Mouse (Mus musculus) limb, embryonic 12.5 days (tissue): Measurements from ENCODE around the gene Bcs1l. TPM values are rescaled to one million over a fixed set of nuclear protein-coding genes. Genes with fewer than 3 reads are reported as not detected.

Experiments used
- ATAC-seq: fragments of 200-750 bp; cut with Nextera tagmentation; 2 replicates; pipeline ENCODE4 v1.8.0; 2017; ENCODE audit warnings: low read depth, moderate TSS enrichment; ENCODE audit not compliant: insufficient number of reproducible peaks, insufficient read depth, low FRiP score, low TSS enrichment
- H3K27ac ChIP-seq: fragments of 300-500 bp; sonication (generic); 2 replicates; pipeline ENCODE4 v1.5.1; 2016; ENCODE audit warnings: mild to moderate bottlenecking, moderate library complexity
- H3K27me3 ChIP-seq: fragments of 300-500 bp; sonication (generic); 2 replicates; pipeline ENCODE4 v1.6.1; 2016; ENCODE audit warnings: mild to moderate bottlenecking, moderate library complexity
- H3K36me3 ChIP-seq: fragments of 300-500 bp; sonication (generic); 2 replicates; pipeline ENCODE4 v1.6.1; 2016; ENCODE audit warnings: mild to moderate bottlenecking, moderate library complexity
- H3K4me1 ChIP-seq: fragments of 300-500 bp; sonication (generic); replicated peaks from 2 replicates; pipeline ENCODE4 v1.6.1; 2016
- H3K4me2 ChIP-seq: fragments of 300-500 bp; sonication (generic); 2 replicates; pipeline ENCODE4 v1.6.1; 2016; ENCODE audit warnings: mild to moderate bottlenecking, moderate library complexity
- H3K4me3 ChIP-seq: fragments of 300-500 bp; sonication (generic); replicated peaks from 2 replicates; pipeline ENCODE4 v1.5.1; 2016; ENCODE audit warnings: mild to moderate bottlenecking
- H3K9ac ChIP-seq: fragments of 300-500 bp; sonication (generic); replicated peaks from 2 replicates; pipeline ENCODE4 v1.6.1; 2016; ENCODE audit warnings: mild to moderate bottlenecking, moderate library complexity
- H3K9me3 ChIP-seq: fragments of 300-500 bp; sonication (generic); 2 replicates; pipeline ENCODE4 v1.6.1; 2016; ENCODE audit warnings: mild to moderate bottlenecking, moderate library complexity
- WGBS: fragments of 180-500 bp; shearing (Covaris S2); methylation state at CpG from one replicate; pipeline ENCODE4 v1.1.7; 2016; 5-methylcytosine and 5-hydroxymethylcytosine counted together
- microRNA-seq: library from miRNA; unstranded; fragments of <30 nt; microRNA quantifications from one replicate; pipeline ENCODE4, GENCODE M21; 2017
- polyA plus RNA-seq: library from polyadenylated mRNA; unstranded; fragments of >200 nt; fragmentation: Nextera tagmentation; extraction: Ambion mirVana; gene quantifications from 2 replicates; pipeline ENCODE4 v1.2.1, GENCODE M21; 2016

The Bcs1l gene
- polyA plus RNA-seq, 1 experiment from 2014 or later = 15.1 TPM

DNA sequence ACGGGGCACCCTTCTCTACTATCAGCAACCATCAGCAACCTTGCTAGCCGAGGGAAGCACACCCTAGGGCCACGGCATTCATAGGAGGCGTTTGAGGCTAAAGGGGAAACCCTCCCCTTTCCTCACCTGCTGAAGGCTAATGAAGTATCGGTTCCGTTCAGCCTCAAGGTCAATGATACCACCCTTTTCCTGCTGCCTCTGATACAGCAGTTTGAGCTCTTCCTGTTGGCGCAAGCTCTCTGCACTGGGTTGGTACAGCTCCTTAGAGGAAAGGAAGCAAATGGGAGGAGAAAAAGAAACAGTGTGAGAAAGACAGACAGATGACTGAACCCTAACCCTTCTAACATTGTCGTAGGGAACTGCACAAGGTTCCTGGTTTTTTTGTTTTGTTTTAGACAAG, 6.3 kb downstream of the Bcs1l start:
- peaks cover 86% of the 10 kb centered on the region for H3K36me3 ChIP-seq
- H3K9me3 ChIP-seq = no peaks in the 10 kb centered on the region
- no peak overlapping the region for H3K27ac ChIP-seq

DNA sequence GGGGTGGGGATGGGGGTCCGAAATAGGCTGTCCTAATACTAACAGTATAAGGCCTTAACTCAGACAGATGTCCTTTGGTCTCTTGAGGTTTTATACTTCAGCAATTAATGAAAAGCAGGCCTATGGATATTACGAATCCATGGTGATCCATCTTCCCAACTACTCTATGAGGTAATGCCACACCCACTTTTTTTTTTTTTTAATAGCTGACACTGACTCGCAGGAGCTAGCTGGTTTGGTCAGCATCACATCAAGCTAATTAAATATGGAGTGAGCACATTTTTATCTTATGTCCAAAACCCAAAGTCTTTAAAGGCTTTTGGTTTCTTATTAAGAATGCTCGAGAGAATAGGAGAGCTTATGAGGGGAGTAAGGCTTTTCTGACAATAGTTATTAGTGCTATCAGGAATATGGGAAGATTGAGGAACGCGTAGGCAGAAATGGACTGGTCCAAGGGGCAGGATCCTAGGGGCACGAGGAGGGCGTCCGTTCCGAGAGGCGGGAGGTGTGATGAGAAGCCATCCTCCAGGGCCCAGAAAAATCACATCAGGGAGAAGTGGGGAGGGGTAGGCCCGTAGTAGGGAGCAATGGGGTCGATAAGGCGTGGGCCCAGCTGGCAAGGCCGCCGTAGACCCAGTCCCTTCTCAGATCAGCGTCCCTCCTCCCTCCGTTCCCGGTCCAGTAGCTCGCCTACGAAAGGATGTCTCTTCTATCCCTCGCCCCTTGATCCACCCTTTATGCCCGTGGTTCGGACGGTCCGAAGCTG, 12.6 kb downstream of the Bcs1l start:
- WGBS = 8% methylated on average over 26 of the region's 26 CpGs

More for the DNA sequence above, 6.3 kb downstream of the Bcs1l start:
- 91% methylated on average over 8 of the region's 8 CpGs for WGBS
- Histone ChIP-seq H3K27me3 (no peaks in the 10 kb centered on the region), H3K9ac (no peak overlapping the region), H3K4me1 (no peaks in the 10 kb centered on the region), H3K4me2 (no peak overlapping the region), H3K4me3 (no peak overlapping the region)
- no peak for ATAC-seq

DNA sequence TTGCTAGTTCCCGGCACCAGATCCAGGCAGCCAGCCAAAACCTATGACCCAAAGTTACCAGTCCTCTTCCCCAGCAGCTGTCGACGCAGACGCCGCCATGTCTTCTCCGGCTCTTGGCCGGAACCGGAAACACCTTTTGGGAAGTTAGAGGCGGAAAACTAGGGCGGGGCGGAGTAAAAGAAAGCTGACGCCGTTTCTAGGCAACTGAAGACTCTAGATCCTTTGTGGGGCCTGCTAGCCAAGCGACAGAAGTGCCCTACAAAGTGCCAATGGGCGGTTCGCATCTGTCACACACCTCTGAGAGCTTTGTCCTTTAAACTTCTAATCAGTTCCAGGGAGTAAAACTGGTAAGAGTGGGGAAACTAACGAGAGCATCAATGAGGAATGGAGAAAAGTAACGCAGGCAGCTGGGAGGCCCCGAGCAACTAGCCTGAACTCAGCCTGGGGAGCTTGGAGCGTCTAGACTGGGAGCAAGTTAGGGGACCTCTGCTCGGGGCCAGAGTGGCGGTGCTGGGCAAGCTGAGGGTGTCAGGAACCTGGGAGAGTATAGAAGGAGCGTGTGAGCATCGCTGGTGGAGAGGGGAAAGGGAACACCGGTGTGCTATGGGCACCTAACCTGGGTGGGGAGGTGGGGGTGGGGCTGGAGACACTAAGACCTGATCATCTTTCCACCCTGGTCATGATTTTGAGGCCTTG, 13.3 kb downstream of the Bcs1l start, which contains the start of the genes Rnf25 and Stk36:
Rnf25 (minus strand) TSS at position 131 of the 696 bp plus-strand sequence.
Stk36 (plus strand) TSS at position 179 of the 696 bp plus-strand sequence.
- 8% methylated on average over 25 of the region's 25 CpGs for WGBS
- H3K4me1 ChIP-seq = peaks cover 17% of the 10 kb centered on the region
- peak within 1 kb of the TSS; percentile 86 for H3K4me2 ChIP-seq
- ATAC-seq = peak; percentile 79
- H3K9ac ChIP-seq = peak within 1 kb of the TSS; percentile 79
- 0 out of 2 replicates have a peak within 1 kb of the TSS, but pooled peaks have one; percentile 58 for H3K27ac ChIP-seq
- H3K4me3 ChIP-seq = peak within 1 kb of the TSS; percentile 81
- H3K9me3 ChIP-seq = no peaks in the 10 kb centered on the region
- H3K27me3 ChIP-seq = no peaks in the 10 kb centered on the region
- peaks cover 40% of the 10 kb centered on the region for H3K36me3 ChIP-seq

More for the DNA sequence above, 12.6 kb downstream of the Bcs1l start:
- Histone ChIP-seq H3K4me2 (peak overlapping the region; percentile 86), H3K36me3 (peaks cover 46% of the 10 kb centered on the region), H3K4me1 (peaks cover 17% of the 10 kb centered on the region), H3K4me3 (peak overlapping the region; percentile 81), H3K27me3 (no peaks in the 10 kb centered on the region), H3K9ac (peak overlapping the region; percentile 79), H3K9me3 (no peaks in the 10 kb centered on the region), H3K27ac (0 out of 2 replicates have a peak overlapping the region, but pooled peaks have one; percentile 58)
- peak; percentile 37; the same call in 1 of the 2 replicates for ATAC-seq

DNA sequence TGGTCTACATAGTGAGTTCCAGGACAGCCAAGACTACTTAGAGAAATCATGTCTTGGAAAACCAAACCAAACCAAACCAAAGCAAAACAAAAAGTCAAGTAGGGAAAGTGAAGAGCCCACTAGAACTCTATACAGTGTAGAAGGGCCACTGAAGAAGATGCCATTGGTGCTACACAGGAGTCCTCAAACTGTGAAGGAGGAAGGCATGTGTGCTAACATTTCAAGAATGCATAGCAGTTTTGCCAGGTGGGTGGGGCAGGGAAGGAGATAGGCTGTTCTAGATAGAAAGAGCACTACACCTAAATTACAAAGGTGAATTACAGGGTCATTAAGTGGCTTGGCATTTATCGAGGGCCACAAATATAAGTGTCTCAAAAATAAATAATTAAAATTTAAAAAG, 36.1 kb downstream of the Bcs1l start:
- no peaks in the 10 kb centered on the region for H3K4me1 ChIP-seq
- peaks cover 41% of the 10 kb centered on the region for H3K36me3 ChIP-seq
- H3K4me3 ChIP-seq = no peak overlapping the region
- H3K4me2 ChIP-seq = no peak overlapping the region
- WGBS = 100% methylated on average over 1 of the region's 1 CpGs
- no peak for ATAC-seq
- no peak overlapping the region for H3K9ac ChIP-seq
- no peaks in the 10 kb centered on the region for H3K27me3 ChIP-seq
- no peak overlapping the region for H3K27ac ChIP-seq
- H3K9me3 ChIP-seq = no peaks in the 10 kb centered on the region

DNA sequence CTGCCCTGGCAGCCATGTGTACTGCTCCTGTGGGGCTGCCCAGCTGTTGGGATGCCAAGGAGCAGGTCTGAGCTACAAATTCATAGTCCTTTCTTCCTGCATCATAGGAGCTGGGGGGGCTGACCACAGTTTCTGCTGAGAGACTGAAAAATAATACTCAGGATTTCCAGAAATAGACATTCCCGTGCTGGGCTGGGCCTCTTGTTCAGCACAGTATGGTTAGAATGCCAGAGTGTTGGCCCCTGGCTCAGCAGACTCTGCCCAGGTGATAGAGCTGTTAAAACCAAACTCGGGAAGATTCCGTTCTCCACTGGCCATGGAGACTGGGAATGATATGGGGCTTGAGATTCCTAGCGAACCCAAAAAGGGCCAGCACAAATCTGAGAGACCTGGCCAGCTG, 38.0 kb downstream of the Bcs1l start:
- no peak for ATAC-seq
- WGBS = 83% methylated on average over 4 of the region's 4 CpGs
- Histone ChIP-seq H3K9ac (no peak overlapping the region), H3K4me3 (no peak overlapping the region), H3K4me2 (no peak overlapping the region), H3K36me3 (peaks cover 45% of the 10 kb centered on the region), H3K4me1 (no peaks in the 10 kb centered on the region), H3K9me3 (no peaks in the 10 kb centered on the region), H3K27ac (no peak overlapping the region), H3K27me3 (no peaks in the 10 kb centered on the region)

DNA sequence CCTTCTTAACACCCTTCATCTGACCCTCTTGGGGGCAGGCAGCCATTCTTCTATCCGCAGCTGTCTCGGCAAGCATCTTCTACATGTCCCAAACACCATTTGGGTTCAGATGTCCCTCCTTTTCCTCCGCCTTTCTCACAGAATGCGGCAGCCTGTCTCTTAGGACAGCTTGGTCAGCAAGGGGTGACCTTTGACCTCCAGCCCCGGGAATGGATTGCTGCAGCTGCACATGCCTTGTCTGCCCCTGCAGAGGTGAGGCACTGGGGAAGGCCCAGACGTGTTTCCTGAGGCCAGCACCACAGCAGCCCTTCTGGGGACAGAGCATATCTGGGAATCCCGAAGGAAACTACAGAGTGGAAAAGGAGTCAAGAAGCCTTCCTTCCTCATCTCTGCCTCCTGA, 39.9 kb downstream of the Bcs1l start:
- H3K27me3 ChIP-seq = no peaks in the 10 kb centered on the region
- no peaks in the 10 kb centered on the region for H3K4me1 ChIP-seq
- H3K4me3 ChIP-seq = no peak overlapping the region
- H3K36me3 ChIP-seq = peaks cover 39% of the 10 kb centered on the region
- H3K4me2 ChIP-seq = no peak overlapping the region
- no peak overlapping the region for H3K9ac ChIP-seq
- no peaks in the 10 kb centered on the region for H3K9me3 ChIP-seq
- H3K27ac ChIP-seq = no peak overlapping the region
- 49% methylated on average over 7 of the region's 7 CpGs for WGBS
- ATAC-seq = no peak; the same call in 1 of the 2 replicates

DNA sequence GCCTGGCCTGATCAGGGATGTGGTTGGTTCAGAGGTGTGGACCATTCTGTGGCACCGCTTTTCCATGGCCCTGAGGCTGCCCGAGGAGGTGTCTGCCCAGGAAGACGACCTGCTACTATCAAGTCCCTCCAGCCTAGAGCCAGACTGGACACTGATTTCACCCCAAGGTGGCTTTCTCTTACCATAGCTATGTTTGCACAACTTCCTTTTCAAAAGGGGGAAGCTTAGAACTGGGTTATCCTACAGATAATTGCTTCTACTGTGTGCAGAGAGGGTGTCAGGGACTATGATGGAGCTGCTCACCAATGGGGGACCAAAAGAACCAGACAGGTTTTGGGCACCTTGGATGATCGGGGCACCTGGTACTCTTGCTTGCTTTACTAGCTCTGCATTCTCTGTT, 44.6 kb downstream of the Bcs1l start:
- H3K4me3 ChIP-seq = no peak overlapping the region
- H3K27ac ChIP-seq = no peak overlapping the region
- no peaks in the 10 kb centered on the region for H3K9me3 ChIP-seq
- H3K4me1 ChIP-seq = no peaks in the 10 kb centered on the region
- ATAC-seq = no peak
- no peak overlapping the region for H3K4me2 ChIP-seq
- 83% methylated on average over 4 of the region's 4 CpGs for WGBS
- peaks cover 33% of the 10 kb centered on the region for H3K36me3 ChIP-seq
- no peaks in the 10 kb centered on the region for H3K27me3 ChIP-seq
- H3K9ac ChIP-seq = no peak overlapping the region

Small RNA genes within 50 kb of the gene (microRNA-seq; reads per million reads assigned to microRNA genes)
- gene Gm25035 = not detected

Other genes with a start within 250 kb of the Bcs1l start
- 1.5 and 1.6 TPM in 2 replicates for gene Catip, start 226.2 kb upstream of the Bcs1l start, polyA plus RNA-seq
- gene Slc11a1, start 213.1 kb upstream of the Bcs1l start, polyA plus RNA-seq = 0.85 and 2.2 TPM in 2 replicates
- 75.3 and 78.5 TPM in 2 replicates for gene Ctdsp1, start 196.8 kb upstream of the Bcs1l start, polyA plus RNA-seq
- 0.19 TPM in 2 replicates for gene Vil1, start 178.9 kb upstream of the Bcs1l start, polyA plus RNA-seq
- gene Cnot9, start 82.2 kb upstream of the Bcs1l start, polyA plus RNA-seq = 82.6 and 84.5 TPM in 2 replicates
- gene Plcd4, start 45.4 kb upstream of the Bcs1l start, polyA plus RNA-seq = 0.51 and 1.0 TPM in 2 replicates
- 43.2 and 46.2 TPM in 2 replicates for gene Usp37, start 44.0 kb upstream of the Bcs1l start, polyA plus RNA-seq
- gene Zfp142, start within 50 bp of the Bcs1l start, polyA plus RNA-seq = 8.3 and 11.3 TPM in 2 replicates
- gene Rnf25, start 13.1 kb downstream of the Bcs1l start, polyA plus RNA-seq = 37.0 and 37.3 TPM in 2 replicates
- gene Stk36, start 13.2 kb downstream of the Bcs1l start, polyA plus RNA-seq = 12.0 and 12.5 TPM in 2 replicates
- gene Ttll4, start 73.5 kb downstream of the Bcs1l start, polyA plus RNA-seq = 30.4 and 33.6 TPM in 2 replicates
- gene Cyp27a1, start 125.3 kb downstream of the Bcs1l start, polyA plus RNA-seq = 14.9 and 15.8 TPM in 2 replicates
- 0.46 and 0.47 TPM in 2 replicates for gene Prkag3, start 160.9 kb downstream of the Bcs1l start, polyA plus RNA-seq
- gene Wnt6, start 183.6 kb downstream of the Bcs1l start, polyA plus RNA-seq = 38.7 and 40.5 TPM in 2 replicates
- 3.4 and 3.5 TPM in 2 replicates for gene Wnt10a, start 203.2 kb downstream of the Bcs1l start, polyA plus RNA-seq